Mouse (Mus musculus): ENCODE data around the gene Stx4a. TPM values are rescaled to one million over a fixed set of nuclear protein-coding genes. Genes with fewer than 3 reads are reported as not detected.

The Stx4a gene
- polyA plus RNA-seq, 2 experiments, result 41.0 to 147 TPM

- Histone ChIP-seq H3K27ac (replicated peaks; ENCODE audit: low read depth, low read length) (no peak overlapping the region), H3K27me3 (ENCODE audit: control insufficient read depth, insufficient read depth, low read length) (no peaks in the 10 kb centered on the region), H3K4me2 (replicated peaks; ENCODE audit: low read depth, low read length, severe bottlenecking) (no peak overlapping the region), H3K9me3 (ENCODE audit: control insufficient read depth, low read length) (no peaks in the 10 kb centered on the region), H3K9ac (ENCODE audit: low read depth, low read length, severe bottlenecking) (no peak overlapping the region), H3K36me3 (ENCODE audit: control insufficient read depth, insufficient read depth, low read length) (peaks cover 34% of the 10 kb centered on the region), H3K4me3 (replicated peaks; ENCODE audit: low read length) (no peak overlapping the region), H3K4me1 (ENCODE audit: control insufficient read depth, insufficient read depth, low read length) (peaks cover 9% of the 10 kb centered on the region)
- 86% methylated on average over 5 of the region's 5 CpGs for WGBS
- no peak for TF ChIP-seq POLR2A (IDR thresholded peaks at IDR 0.05; ENCODE audit: borderline replicate concordance, extremely low read depth, insufficient read depth, insufficient read length)
- ATAC-seq (ENCODE audit: low FRiP score, low read depth) (no peak), DNase-seq (ENCODE audit: low spot score) (no peak)
Observed at GRCm38 (mm10) chr7:127870136-127870821, 46.2 kb downstream of the Stx4a start.

GRCm38 (mm10) chr7:127874812-127875626 lies 50.9 kb downstream of the Stx4a start:
- ATAC-seq (ENCODE audit: low FRiP score, low read depth), result peak; percentile 17
- Histone ChIP-seq H3K27ac (replicated peaks; ENCODE audit: low read depth, low read length) (peak overlapping the region; percentile 99), H3K9ac (ENCODE audit: low read depth, low read length, severe bottlenecking) (peak overlapping the region; percentile 97), H3K4me2 (replicated peaks; ENCODE audit: low read depth, low read length, severe bottlenecking) (peak overlapping the region; percentile 74), H3K4me3 (replicated peaks; ENCODE audit: low read length) (peak overlapping the region; percentile 94), H3K9me3 (ENCODE audit: control insufficient read depth, low read length) (no peaks in the 10 kb centered on the region), H3K4me1 (ENCODE audit: control insufficient read depth, insufficient read depth, low read length) (peaks cover 14% of the 10 kb centered on the region), H3K27me3 (ENCODE audit: control insufficient read depth, insufficient read depth, low read length) (no peaks in the 10 kb centered on the region), H3K36me3 (ENCODE audit: control insufficient read depth, insufficient read depth, low read length) (peaks cover 24% of the 10 kb centered on the region)
- DNase-seq (ENCODE audit: low spot score), result peak; percentile 9
- TF ChIP-seq POLR2A (IDR thresholded peaks at IDR 0.05; ENCODE audit: borderline replicate concordance, extremely low read depth, insufficient read depth, insufficient read length), result no peak
- WGBS, result 3% methylated on average over 20 of the region's 20 CpGs

GRCm38 (mm10) chr7:127875627-127876001 lies 51.5 kb downstream of the Stx4a start:
- ATAC-seq (ENCODE audit: low FRiP score, low read depth), result peak; percentile 92
- Histone ChIP-seq H3K27me3 (ENCODE audit: control insufficient read depth, insufficient read depth, low read length) (no peaks in the 10 kb centered on the region), H3K4me1 (ENCODE audit: control insufficient read depth, insufficient read depth, low read length) (peaks cover 14% of the 10 kb centered on the region), H3K4me3 (replicated peaks; ENCODE audit: low read length) (peak overlapping the region; percentile 94), H3K9ac (ENCODE audit: low read depth, low read length, severe bottlenecking) (peak overlapping the region; percentile 97), H3K27ac (replicated peaks; ENCODE audit: low read depth, low read length) (peak overlapping the region; percentile 99), H3K9me3 (ENCODE audit: control insufficient read depth, low read length) (no peaks in the 10 kb centered on the region), H3K36me3 (ENCODE audit: control insufficient read depth, insufficient read depth, low read length) (peaks cover 30% of the 10 kb centered on the region), H3K4me2 (replicated peaks; ENCODE audit: low read depth, low read length, severe bottlenecking) (peak overlapping the region; percentile 74)
- under 1% methylated on average over 29 of the region's 43 CpGs for WGBS
- DNase-seq (ENCODE audit: low spot score), result peak; percentile 95
- TF ChIP-seq POLR2A (IDR thresholded peaks at IDR 0.05; ENCODE audit: borderline replicate concordance, extremely low read depth, insufficient read depth, insufficient read length), result 0 out of 2 replicates have a peak, but pooled peaks have one; percentile 14

GRCm38 (mm10) chr7:127876041-127876466 lies 52.0 kb downstream of the Stx4a start, which contains the start of gene Zfp646:
Gene Zfp646 (plus strand): TSS chr7:127876221.
- peak within 1 kb of the TSS; percentile 74 for H3K4me2 ChIP-seq (replicated peaks; ENCODE audit: low read depth, low read length, severe bottlenecking)
- peaks cover 34% of the 10 kb centered on the region for H3K36me3 ChIP-seq (ENCODE audit: control insufficient read depth, insufficient read depth, low read length)
- TF ChIP-seq POLR2A (IDR thresholded peaks at IDR 0.05; ENCODE audit: borderline replicate concordance, extremely low read depth, insufficient read depth, insufficient read length), result no peak
- peak; percentile 91 for ATAC-seq (ENCODE audit: low FRiP score, low read depth)
- H3K4me1 ChIP-seq (ENCODE audit: control insufficient read depth, insufficient read depth, low read length), result peaks cover 14% of the 10 kb centered on the region
- no peaks in the 10 kb centered on the region for H3K9me3 ChIP-seq (ENCODE audit: control insufficient read depth, low read length)
- no peaks in the 10 kb centered on the region for H3K27me3 ChIP-seq (ENCODE audit: control insufficient read depth, insufficient read depth, low read length)
- DNase-seq (ENCODE audit: low spot score), result peak; percentile 79
- H3K27ac ChIP-seq (replicated peaks; ENCODE audit: low read depth, low read length), result peak within 1 kb of the TSS; percentile 99
- peak within 1 kb of the TSS; percentile 94 for H3K4me3 ChIP-seq (replicated peaks; ENCODE audit: low read length)
- 0% methylated on average over 31 of the region's 41 CpGs for WGBS
- peak within 1 kb of the TSS; percentile 97 for H3K9ac ChIP-seq (ENCODE audit: low read depth, low read length, severe bottlenecking)

All from limb, embryonic 14.5 days (tissue).